Mouse (Mus musculus) megakaryocyte-erythroid progenitor cell, adult 5 weeks (primary cell): ENCODE data around the gene Pias4. TPM values are rescaled to one million over a fixed set of nuclear protein-coding genes. Genes with fewer than 3 reads are reported as not detected.

ENCODE experiments used
- polyA plus RNA-seq: library from polyadenylated mRNA; stranded (reverse); fragments of >175 nt; gene quantifications from 2 replicates; pipeline ENCODE4 v1.2.3, GENCODE M21; 2012

Gene Pias4
- polyA plus RNA-seq, result 42.4 and 50.2 TPM in 2 replicates

GRCm38 (mm10) chr10:81167200-81168086 is at the start of gene Pias4:
Gene Pias4, minus strand, starts transcription at chr10:81167923.

GRCm38 (mm10) chr10:81201807-81202758 is 34.4 kb upstream of the Pias4 start, which contains the start of gene Nmrk2:
Gene Nmrk2, minus strand, starts transcription at chr10:81202051.

GRCm38 (mm10) chr10:81183805-81184204 is 16.1 kb upstream of the Pias4 start, which contains the start of gene 4930442H23Rik:
Gene 4930442H23Rik, minus strand, starts transcription at chr10:81183849.

GRCm38 (mm10) chr10:81182336-81183333 is 14.9 kb upstream of the Pias4 start, which contains the start of gene Dapk3:
Gene Dapk3, plus strand, starts transcription at chr10:81183005.

GRCm38 (mm10) chr10:81176466-81177271 is 8.9 kb upstream of the Pias4 start, which contains the start of gene Eef2:
Gene Eef2, plus strand, starts transcription at chr10:81176631.

GRCm38 (mm10) chr10:81134966-81135681 is 32.6 kb downstream of the Pias4 start, which contains the start of gene Zbtb7a:
Gene Zbtb7a, plus strand, starts transcription at chr10:81135220.

GRCm38 (mm10) chr10:81105565-81106112 is 62.1 kb downstream of the Pias4 start, which contains the start of gene Map2k2:
Gene Map2k2, plus strand, starts transcription at chr10:81105915.

Other genes starting within 250 kb of the Pias4 start
- 66.5 and 79.9 TPM in 2 replicates for gene Lmnb2, start 249.7 kb downstream of the Pias4 start, polyA plus RNA-seq
- gene Gadd45b, start 237.8 kb downstream of the Pias4 start, polyA plus RNA-seq, result 115 and 126 TPM in 2 replicates
- gene Gng7, start 153.0 kb downstream of the Pias4 start, polyA plus RNA-seq, result 0.65 and 0.67 TPM in 2 replicates
- gene Diras1, start 142.3 kb downstream of the Pias4 start, polyA plus RNA-seq, result 0.02 TPM in 1 of 2 replicates, not detected in the other
- 8.5 and 9.1 TPM in 2 replicates for gene Slc39a3, start 130.5 kb downstream of the Pias4 start, polyA plus RNA-seq
- gene Sgta, start 107.7 kb downstream of the Pias4 start, polyA plus RNA-seq, result 180 and 187 TPM in 2 replicates
- gene Thop1, start 97.9 kb downstream of the Pias4 start, polyA plus RNA-seq, result 82.5 and 89.0 TPM in 2 replicates
- 0.54 and 0.71 TPM in 2 replicates for gene Creb3l3, start 69.0 kb downstream of the Pias4 start, polyA plus RNA-seq
- 414 and 429 TPM in 2 replicates for gene Map2k2, start 62.0 kb downstream of the Pias4 start, polyA plus RNA-seq
- gene Zbtb7a, start 32.7 kb downstream of the Pias4 start, polyA plus RNA-seq, result 140 and 145 TPM in 2 replicates
- gene Eef2, start 8.7 kb upstream of the Pias4 start, polyA plus RNA-seq, result 2,457 and 2,760 TPM in 2 replicates
- gene Dapk3, start 15.1 kb upstream of the Pias4 start, polyA plus RNA-seq, result 87.1 and 87.3 TPM in 2 replicates
- gene 4930442H23Rik, start 15.9 kb upstream of the Pias4 start, polyA plus RNA-seq, result not detected in 2 replicates
- gene Nmrk2, start 34.1 kb upstream of the Pias4 start, polyA plus RNA-seq, result not detected in 2 replicates
- gene Atcay, start 62.9 kb upstream of the Pias4 start, polyA plus RNA-seq, result 0.06 TPM in 1 of 2 replicates, not detected in the other
- 0.35 and 0.63 TPM in 2 replicates for gene Zfr2, start 65.2 kb upstream of the Pias4 start, polyA plus RNA-seq
- 66.6 and 73.6 TPM in 2 replicates for gene Matk, start 85.0 kb upstream of the Pias4 start, polyA plus RNA-seq
- gene Mrpl54, start 99.0 kb upstream of the Pias4 start, polyA plus RNA-seq, result 478 and 479 TPM in 2 replicates
- 99.2 and 99.9 TPM in 2 replicates for gene Apba3, start 99.0 kb upstream of the Pias4 start, polyA plus RNA-seq
- gene Tjp3, start 123.7 kb upstream of the Pias4 start, polyA plus RNA-seq, result 15.6 and 16.5 TPM in 2 replicates
- gene Pip5k1c, start 125.0 kb upstream of the Pias4 start, polyA plus RNA-seq, result 317 and 331 TPM in 2 replicates
- gene Cactin, start 153.2 kb upstream of the Pias4 start, polyA plus RNA-seq, result 96.8 and 123 TPM in 2 replicates
- gene Tbxa2r, start 160.8 kb upstream of the Pias4 start, polyA plus RNA-seq, result 3.6 and 5.2 TPM in 2 replicates
- gene Gipc3, start 175.3 kb upstream of the Pias4 start, polyA plus RNA-seq, result 0.32 and 0.93 TPM in 2 replicates
- 274 and 308 TPM in 2 replicates for gene Hmg20b, start 182.6 kb upstream of the Pias4 start, polyA plus RNA-seq
- 60.6 and 65.0 TPM in 2 replicates for gene Mfsd12, start 189.6 kb upstream of the Pias4 start, polyA plus RNA-seq
- gene 4930404N11Rik, start 197.9 kb upstream of the Pias4 start, polyA plus RNA-seq, result 2.8 and 5.0 TPM in 2 replicates
- 55.8 and 61.0 TPM in 2 replicates for gene Fzr1, start 210.6 kb upstream of the Pias4 start, polyA plus RNA-seq
- 169 and 171 TPM in 2 replicates for gene Dohh, start 216.5 kb upstream of the Pias4 start, polyA plus RNA-seq
- 0.64 and 1.3 TPM in 2 replicates for gene Gm48551, start 216.5 kb upstream of the Pias4 start, polyA plus RNA-seq
- gene Gm48552, start 221.1 kb upstream of the Pias4 start, polyA plus RNA-seq, result 6.5 and 12.0 TPM in 2 replicates
- 9.7 and 10.1 TPM in 2 replicates for gene Smim24, start 225.1 kb upstream of the Pias4 start, polyA plus RNA-seq